Mouse (Mus musculus) left cerebral cortex, adult 9 months (tissue): ENCODE measurements around the gene Nmnat2.

Experiments used
- DNase-seq, 2 experiments: peaks; one replicate each; pipeline ENCODE4 v3.0.0; 2022; ENCODE audit warnings: low spot score in 2 of 2

Gene Nmnat2

GRCm38 (mm10) chr1:152954821-152955523 lies at the start of gene Nmnat2:
Gene Nmnat2 (plus strand): TSS chr1:152954993.
- DNase-seq = peak; percentile 37 to 78

GRCm38 (mm10) chr1:152913483-152914460 lies 41.0 kb upstream of the Nmnat2 start:
- no peak for DNase-seq

DNA sequence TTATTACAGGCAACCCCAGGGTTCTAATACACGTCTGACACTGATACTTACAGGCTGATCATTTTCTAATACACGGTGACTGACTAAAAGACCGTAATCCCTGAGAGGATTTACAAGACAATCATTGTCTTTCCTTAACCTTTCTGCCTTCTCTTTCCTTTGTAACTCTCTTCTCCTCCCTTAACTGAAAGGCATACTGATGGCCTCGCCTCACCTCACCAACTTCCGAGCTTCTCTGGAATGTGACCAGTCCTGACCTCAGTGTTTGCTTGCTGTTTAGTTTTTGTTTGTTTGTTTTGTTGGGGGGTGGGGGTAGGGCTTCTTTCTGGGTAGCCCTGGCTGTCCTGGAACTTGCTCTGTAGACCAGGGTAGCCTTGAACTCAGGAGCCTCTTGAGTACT lies 39.0 kb upstream of the Nmnat2 start:
- DNase-seq = no peak

DNA sequence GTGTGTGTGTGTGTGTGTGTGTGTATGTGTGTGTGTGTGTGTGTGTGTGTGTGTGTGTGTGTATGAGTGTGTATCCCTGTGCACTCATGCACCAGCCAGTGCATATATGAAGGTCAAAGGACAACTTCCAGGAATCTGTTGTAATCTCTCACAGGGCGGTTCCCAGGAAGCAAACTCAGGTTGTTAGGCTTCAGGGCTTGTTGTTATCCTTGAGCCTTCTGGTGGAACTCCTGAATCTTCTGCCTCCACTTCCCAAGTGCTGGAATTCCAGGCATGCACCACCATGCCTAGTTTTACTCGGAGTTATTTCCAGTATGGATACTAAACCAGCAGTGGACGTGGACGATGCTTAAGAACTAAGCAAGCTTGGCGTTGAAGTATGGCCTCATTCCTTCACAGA lies 37.9 kb upstream of the Nmnat2 start:
- no peak for DNase-seq

DNA sequence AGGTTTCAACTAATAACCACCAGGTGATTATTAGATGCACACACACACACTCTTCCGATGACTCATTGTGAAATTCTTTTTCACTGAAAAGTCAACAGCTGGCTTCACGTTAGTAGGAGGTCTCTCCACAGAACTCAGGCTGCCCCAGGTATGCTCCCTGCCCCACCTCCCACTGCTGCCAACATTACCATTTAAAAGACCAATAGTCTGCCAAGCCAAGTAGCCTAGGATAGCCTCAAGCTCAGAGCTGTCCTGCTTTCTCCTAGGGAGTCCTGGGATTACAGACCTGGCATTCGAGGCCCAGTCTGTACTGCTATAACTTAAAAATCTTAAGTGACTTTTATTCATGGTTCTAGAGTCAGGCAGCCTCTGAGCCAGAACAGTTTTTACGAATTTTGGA lies 37.2 kb upstream of the Nmnat2 start:
- DNase-seq = no peak

GRCm38 (mm10) chr1:152921786-152922185 lies 33.0 kb upstream of the Nmnat2 start:
- no peak for DNase-seq

GRCm38 (mm10) chr1:152933962-152934361 lies 20.8 kb upstream of the Nmnat2 start:
- no peak for DNase-seq

DNA sequence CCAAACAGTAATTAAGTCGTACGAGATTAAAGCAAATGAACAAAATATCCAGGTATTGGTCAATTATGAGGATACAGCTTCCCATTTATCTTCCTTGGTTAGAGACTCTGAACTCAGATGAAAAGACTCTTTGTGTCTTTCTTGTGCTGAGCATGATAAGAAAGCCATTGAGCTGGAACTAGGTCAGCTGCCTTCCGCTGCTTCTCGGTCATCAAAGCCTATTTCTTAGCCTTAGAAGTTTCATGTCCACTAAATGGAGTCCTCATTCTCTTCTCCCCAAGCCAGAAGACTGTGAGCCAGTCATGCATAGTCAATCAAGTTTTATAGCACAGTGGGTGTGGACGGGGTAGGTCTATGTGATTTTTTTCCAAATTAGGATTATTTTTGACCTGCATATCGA lies 19.3 kb upstream of the Nmnat2 start:
- no peak for DNase-seq

DNA sequence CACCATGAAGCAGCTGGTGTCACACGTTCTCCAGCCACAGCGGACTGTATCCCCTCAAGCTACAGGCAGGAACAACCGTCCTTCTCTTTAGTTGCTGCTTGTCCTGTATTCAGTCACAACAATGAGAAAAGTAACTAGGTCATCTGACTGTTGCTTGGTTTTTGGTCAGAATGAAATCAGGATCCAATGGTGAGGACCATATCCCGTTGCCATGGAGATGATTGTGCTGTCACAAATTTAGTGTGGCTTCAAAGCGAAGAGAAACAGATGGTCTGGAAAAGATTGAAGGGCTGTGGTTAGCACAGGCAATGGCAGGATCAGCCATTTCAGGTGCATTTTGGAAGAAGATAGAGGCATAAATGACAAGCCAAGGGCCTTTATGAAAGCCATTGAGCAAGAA lies 18.4 kb upstream of the Nmnat2 start:
- no peak for DNase-seq

DNA sequence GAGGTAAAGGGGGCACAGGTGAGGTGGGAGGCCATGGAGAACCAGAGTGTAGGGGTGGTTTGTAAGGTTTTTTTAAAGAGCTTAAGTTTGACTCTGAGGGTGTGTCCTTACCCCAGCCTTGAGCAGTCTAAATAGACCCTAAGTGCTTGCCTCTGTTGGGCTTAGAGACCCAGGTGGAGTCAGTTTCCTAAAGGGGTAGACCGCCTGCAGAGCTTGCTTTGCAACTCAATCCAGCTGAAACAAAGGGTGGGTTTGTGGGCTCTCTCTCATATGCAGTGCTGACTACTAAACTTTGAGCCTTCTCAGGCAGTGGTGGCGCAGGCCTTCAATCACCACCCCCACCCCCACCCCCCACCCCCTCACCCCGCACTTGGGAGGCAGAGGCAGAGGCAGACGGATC lies 11.8 kb upstream of the Nmnat2 start:
- no peak for DNase-seq

GRCm38 (mm10) chr1:152954167-152954566 lies 626 bp upstream of the Nmnat2 start:
- DNase-seq = no peak

GRCm38 (mm10) chr1:152955564-152956211 lies 895 bp downstream of the Nmnat2 start:
- peak in 1 of 2 experiments; percentile 20 for DNase-seq

- DNase-seq = peak in 1 of 2 experiments; percentile 14
Measured at GRCm38 (mm10) chr1:152956221-152956620, 1.4 kb downstream of the Nmnat2 start.

GRCm38 (mm10) chr1:152964344-152964743 lies 9.6 kb downstream of the Nmnat2 start:
- no peak for DNase-seq

DNA sequence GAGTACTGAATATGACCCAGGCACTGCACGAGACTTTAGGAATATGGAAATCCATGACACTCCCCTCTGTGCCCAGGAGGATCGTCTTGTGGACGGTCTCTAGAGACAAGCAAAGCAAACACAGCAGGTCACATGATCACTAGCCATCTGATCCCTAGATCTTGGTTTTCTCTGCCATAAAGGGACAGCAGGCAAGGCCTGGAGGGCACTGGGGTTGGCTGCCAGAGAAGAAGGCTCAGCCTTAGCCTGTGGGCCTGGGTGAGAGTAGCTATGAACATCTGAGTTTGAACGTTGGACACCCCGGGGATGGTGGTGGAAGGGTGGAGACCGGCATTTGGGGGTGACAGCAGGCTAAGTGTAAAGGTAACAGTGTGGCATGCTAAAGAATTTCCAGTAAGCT lies 11.4 kb downstream of the Nmnat2 start:
- no peak for DNase-seq

- no peak for DNase-seq
Measured at GRCm38 (mm10) chr1:152966686-152967085, 11.9 kb downstream of the Nmnat2 start.

DNA sequence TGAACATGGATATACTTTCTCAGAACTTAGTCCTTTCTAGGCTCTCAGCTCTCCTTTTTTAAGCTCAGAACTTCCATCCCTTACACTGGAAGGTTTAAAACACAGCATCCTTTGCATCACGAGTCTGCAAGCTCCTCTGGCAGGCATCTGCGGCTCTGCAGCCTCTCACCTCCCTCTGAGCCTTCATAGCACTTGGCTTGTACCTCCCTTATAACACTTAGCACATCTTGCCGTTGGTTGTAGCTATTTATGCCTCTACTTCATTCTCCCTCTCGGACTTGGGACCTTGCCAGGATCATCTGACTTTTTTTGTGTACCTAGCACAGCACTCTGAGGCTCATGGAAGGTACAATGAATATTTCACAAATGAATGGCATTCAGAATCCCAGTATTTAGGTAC lies 14.3 kb downstream of the Nmnat2 start:
- peak in 1 of 2 experiments; percentile 44 for DNase-seq

DNA sequence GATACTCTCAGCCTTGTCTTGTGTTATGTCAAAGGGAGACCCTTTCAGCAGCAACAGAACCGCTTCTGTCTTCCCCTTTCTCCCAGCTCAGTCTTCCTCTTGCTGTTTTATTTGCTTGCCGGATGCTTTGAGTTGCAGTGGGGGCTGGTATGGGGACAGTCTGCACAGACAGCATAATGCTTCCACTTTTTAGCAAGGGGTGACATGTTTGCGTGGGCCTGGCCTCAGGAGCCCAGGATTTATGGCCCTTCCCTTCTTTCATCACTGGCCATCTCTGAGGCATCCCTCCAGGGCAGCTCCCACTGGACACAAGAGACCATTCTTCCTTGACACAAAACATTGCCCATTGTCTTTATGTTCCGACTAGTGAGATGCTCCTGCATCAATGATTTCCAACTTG lies 18.2 kb downstream of the Nmnat2 start:
- no peak for DNase-seq

DNA sequence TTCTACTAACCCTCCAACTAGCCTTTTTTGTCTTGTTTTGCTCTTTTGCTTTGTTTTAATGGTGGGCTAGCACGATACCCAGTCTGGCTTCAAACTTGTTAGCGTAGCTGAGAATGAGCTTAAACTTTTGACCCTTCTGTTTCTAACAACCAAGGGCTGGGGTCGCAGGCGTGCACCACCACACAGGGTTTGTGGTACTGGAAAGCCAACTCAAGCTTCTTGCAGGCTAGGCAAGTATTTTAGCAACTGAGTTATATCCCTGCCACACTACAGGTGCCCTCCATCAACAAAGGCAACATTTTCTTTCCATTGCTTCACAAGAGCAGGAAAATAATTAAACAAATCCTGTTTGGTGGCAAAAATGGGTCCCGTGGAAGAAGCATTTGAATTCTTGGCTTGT lies 18.6 kb downstream of the Nmnat2 start:
- no peak for DNase-seq

DNA sequence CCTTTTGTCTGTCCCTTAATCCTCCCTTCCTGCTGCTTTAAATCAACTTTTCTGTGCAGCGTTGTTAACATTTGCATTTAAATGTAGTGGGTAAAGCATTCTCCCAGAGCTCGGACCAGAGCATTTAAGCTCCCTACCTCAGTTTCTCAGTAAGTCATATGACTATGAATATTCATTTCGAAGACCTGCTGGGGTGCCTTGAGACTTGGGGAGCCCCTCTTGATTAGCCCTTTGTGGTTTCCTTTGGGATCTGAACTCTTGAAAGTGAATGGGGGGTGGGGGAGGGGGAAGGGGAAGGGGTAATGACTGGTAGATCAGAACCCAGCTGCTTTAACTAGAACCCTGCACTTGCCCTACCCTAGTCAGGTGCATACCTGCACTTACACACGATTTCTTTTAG lies 19.1 kb downstream of the Nmnat2 start:
- DNase-seq = no peak

DNA sequence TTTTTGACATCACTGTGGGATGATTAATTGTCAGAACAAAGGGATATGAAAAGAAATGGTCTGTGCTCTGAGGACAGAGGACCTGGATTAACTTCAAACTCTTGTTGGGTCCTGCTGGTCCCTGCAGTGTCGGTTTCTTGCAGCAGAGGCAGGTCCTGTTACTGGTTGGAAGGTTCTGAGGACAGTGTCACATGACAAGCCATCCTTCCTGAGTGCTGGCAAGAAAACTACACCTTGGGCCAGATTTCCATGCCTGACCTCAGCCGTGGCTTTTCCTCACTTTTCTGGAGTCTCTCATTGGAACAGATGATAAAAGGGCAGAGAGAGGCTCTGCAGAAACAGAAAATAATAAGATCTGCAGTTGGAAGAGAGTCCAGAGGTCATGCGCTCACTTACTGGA lies 20.4 kb downstream of the Nmnat2 start:
- DNase-seq = no peak

DNA sequence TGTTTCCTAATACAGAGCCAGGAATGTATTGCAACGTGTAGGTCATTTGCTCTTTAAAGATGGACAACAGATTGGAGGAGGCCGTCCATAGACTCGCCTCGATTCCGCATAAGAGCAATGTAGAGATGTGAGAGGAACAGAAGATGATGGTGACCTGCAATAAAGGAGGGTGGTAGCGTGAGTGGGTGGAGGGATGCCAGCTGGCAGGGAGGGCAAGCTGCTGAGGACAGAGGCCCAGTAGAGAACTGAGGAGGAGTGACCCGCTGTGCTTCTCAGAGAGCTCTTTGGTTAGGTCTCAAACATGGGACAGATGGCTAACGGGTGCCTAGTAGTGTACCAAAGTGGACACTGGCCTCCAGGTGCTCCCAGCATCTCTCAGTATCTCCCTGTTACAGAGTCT lies 23.9 kb downstream of the Nmnat2 start:
- DNase-seq = no peak
